Mouse (Mus musculus): ENCODE measurements around the gene Adh4. TPM values are rescaled to one million over a fixed set of nuclear protein-coding genes. Genes with fewer than 3 reads are reported as not detected.

Adh4 gene
- 0.27 and 0.50 TPM in 2 replicates for polyA plus RNA-seq (2012; rRNA removed; ENCODE audit: low replicate concordance)

GRCm38 (mm10) chr3:138415121-138415690 is at the start of gene Adh4:
Gene Adh4 (plus strand): TSS chr3:138415466.

GRCm38 (mm10) chr3:138442612-138443464 is 27.6 kb downstream of the Adh4 start, which contains the start of gene Adh5:
Gene Adh5 (plus strand): TSS chr3:138443093.

Other genes starting within 250 kb of the Adh4 start
- gene 4930579F01Rik, start 221.6 kb upstream of the Adh4 start, polyA plus RNA-seq (2012; rRNA removed; ENCODE audit: low replicate concordance): not detected in 2 replicates
- 0.11 and 0.45 TPM in 2 replicates for gene Adh7, start 197.7 kb upstream of the Adh4 start, polyA plus RNA-seq (2012; rRNA removed; ENCODE audit: low replicate concordance)
- 258 and 356 TPM in 2 replicates for gene Adh1, start 154.5 kb upstream of the Adh4 start, polyA plus RNA-seq (2012; rRNA removed; ENCODE audit: low replicate concordance)
- 0.51 TPM in 1 of 2 replicates, not detected in the other for gene Adh6a, start 102.2 kb upstream of the Adh4 start, polyA plus RNA-seq (2012; rRNA removed; ENCODE audit: low replicate concordance)
- 0.24 and 0.32 TPM in 2 replicates for gene Adh6b, start 73.7 kb upstream of the Adh4 start, polyA plus RNA-seq (2012; rRNA removed; ENCODE audit: low replicate concordance)
- 57.7 and 61.7 TPM in 2 replicates for gene Adh5, start 27.6 kb downstream of the Adh4 start, polyA plus RNA-seq (2012; rRNA removed; ENCODE audit: low replicate concordance)
- gene Metap1, start 74.0 kb downstream of the Adh4 start, polyA plus RNA-seq (2012; rRNA removed; ENCODE audit: low replicate concordance): 19.6 and 34.8 TPM in 2 replicates
- 17.7 and 23.3 TPM in 2 replicates for gene Eif4e, start 110.7 kb downstream of the Adh4 start, polyA plus RNA-seq (2012; rRNA removed; ENCODE audit: low replicate concordance)

Measured in subcutaneous adipose tissue, adult 2 months (tissue).